Mouse (Mus musculus) stomach, embryonic 16.5 days (tissue): ENCODE results near the gene B3gntl1. TPM values are rescaled to one million over a fixed set of nuclear protein-coding genes. Genes with fewer than 3 reads are reported as not detected.
"Not testable (repeated sequence)": the region's sequence is repeated elsewhere in the genome, so short reads cannot be mapped to it uniquely, and the experiment has no call there.

Experiments used
- ATAC-seq: fragments of 200-750 bp; cut with Nextera tagmentation; 2 replicates; pipeline ENCODE4 v1.8.0; 2017; ENCODE audit warnings: moderate number of reproducible peaks, moderate TSS enrichment; ENCODE audit not compliant: insufficient read depth, low FRiP score
- H3K27ac ChIP-seq: fragments of 300-500 bp; sonication (generic); 2 replicates; pipeline ENCODE4 v1.5.1; 2014; ENCODE audit warnings: low read length
- H3K27me3 ChIP-seq: fragments of 300-500 bp; sonication (generic); 2 replicates; pipeline ENCODE4 v1.6.1; 2014; ENCODE audit warnings: low read length, control low read depth, mixed read lengths; ENCODE audit not compliant: control insufficient read depth, insufficient read depth
- H3K36me3 ChIP-seq: fragments of 300-500 bp; sonication (generic); 2 replicates; pipeline ENCODE4 v1.6.1; 2014; ENCODE audit warnings: low read length; ENCODE audit not compliant: control insufficient read depth, insufficient read depth
- H3K4me1 ChIP-seq: fragments of 300-500 bp; sonication (generic); 2 replicates; pipeline ENCODE4 v1.6.1; 2014; ENCODE audit warnings: low read length, control low read depth, mixed read lengths; ENCODE audit not compliant: control insufficient read depth, insufficient read depth
- H3K4me2 ChIP-seq: fragments of 300-500 bp; sonication (generic); 2 replicates; pipeline ENCODE4 v1.6.1; 2014; ENCODE audit warnings: low read depth, low read length, mixed read lengths
- H3K4me3 ChIP-seq: fragments of 300-500 bp; sonication (generic); replicated peaks from 2 replicates; pipeline ENCODE4 v1.5.1; 2014; ENCODE audit warnings: mild to moderate bottlenecking, low read length
- H3K9ac ChIP-seq: fragments of 300-500 bp; sonication (generic); 2 replicates; pipeline ENCODE4 v1.6.1; 2014; ENCODE audit warnings: low read length
- H3K9me3 ChIP-seq: fragments of 300-500 bp; sonication (generic); replicated peaks from 2 replicates; pipeline ENCODE4 v1.6.1; 2016; ENCODE audit warnings: low read length, control low read depth; ENCODE audit not compliant: control insufficient read depth
- WGBS: fragments of 180-500 bp; shearing (Covaris S2); extraction: QIAGEN DNeasy Blood & Tissue Kit; methylation state at CpG from one replicate; pipeline ENCODE4 v1.1.7; 2014; 5-methylcytosine and 5-hydroxymethylcytosine counted together
- polyA plus RNA-seq: library from polyadenylated mRNA; unstranded; fragments of >200 nt; fragmentation: Nextera tagmentation; extraction: Ambion mirVana; gene quantifications from 2 replicates; pipeline ENCODE4 v1.2.1, GENCODE M21; 2015

Gene B3gntl1
- polyA plus RNA-seq, 1 experiment from 2014 or later, result 9.1 TPM

GRCm38 (mm10) chr11:121672312-121672989, 502 bp downstream of the B3gntl1 start:
- WGBS, result 1% methylated on average over 22 of the region's 22 CpGs
- Histone ChIP-seq H3K36me3 (no peaks in the 10 kb centered on the region), H3K27me3 (no peaks in the 10 kb centered on the region), H3K4me2 (peak overlapping the region; percentile 62), H3K4me3 (peak overlapping the region; percentile 68), H3K9me3 (0 out of 2 replicates have a peak, but pooled peaks cover 3% of the 10 kb centered on the region), H3K4me1 (peaks cover 4% of the 10 kb centered on the region; the same call in 1 of the 2 replicates), H3K27ac (peak overlapping the region; percentile 97), H3K9ac (peak overlapping the region; percentile 87)
- ATAC-seq, result peak; percentile 35

- H3K4me2 ChIP-seq, result no peak overlapping the region
- H3K9me3 ChIP-seq, result 0 out of 2 replicates have a peak, but pooled peaks cover 2% of the 10 kb centered on the region
- WGBS, result 91% methylated on average over 5 of the region's 5 CpGs
Observed at GRCm38 (mm10) chr11:121670926-121671325, 2.0 kb downstream of the B3gntl1 start.

GRCm38 (mm10) chr11:121668776-121669175, 4.2 kb downstream of the B3gntl1 start:
- Histone ChIP-seq H3K9me3 (no peaks in the 10 kb centered on the region), H3K4me1 (peaks cover 4% of the 10 kb centered on the region; the same call in 1 of the 2 replicates), H3K4me3 (no peak overlapping the region), H3K27me3 (no peaks in the 10 kb centered on the region), H3K9ac (no peak overlapping the region), H3K36me3 (no peaks in the 10 kb centered on the region), H3K27ac (no peak overlapping the region), H3K4me2 (no peak overlapping the region)
- 91% methylated on average over 5 of the region's 5 CpGs for whole genome bisulfite sequencing
- ATAC-seq, result no peak

More at GRCm38 (mm10) chr11:121670926-121671325, 2.0 kb downstream of the B3gntl1 start:
- Histone ChIP-seq H3K4me3 (no peak overlapping the region), H3K9ac (no peak overlapping the region), H3K27ac (no peak overlapping the region), H3K27me3 (no peaks in the 10 kb centered on the region), H3K36me3 (no peaks in the 10 kb centered on the region), H3K4me1 (peaks cover 4% of the 10 kb centered on the region; the same call in 1 of the 2 replicates)
- no peak for ATAC-seq

DNA sequence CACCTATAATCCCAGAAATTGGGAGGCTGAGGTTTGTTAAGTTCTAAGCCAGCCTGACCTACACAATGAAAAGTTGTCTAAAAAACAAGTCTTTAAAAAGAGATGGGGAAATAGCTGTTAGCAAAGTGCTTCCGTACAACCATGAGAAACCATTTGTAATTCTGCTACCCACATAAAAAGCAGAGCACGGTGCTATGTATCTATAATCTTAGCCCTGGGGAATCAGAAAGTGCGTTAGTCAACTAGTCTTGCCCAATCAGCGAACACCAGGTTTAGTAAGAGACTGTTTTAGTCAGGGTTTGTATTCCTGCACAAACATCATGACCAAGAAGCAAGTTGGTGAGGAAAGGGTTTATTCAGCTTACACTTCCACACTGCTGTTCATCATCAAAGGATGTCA, 5.4 kb downstream of the B3gntl1 start:
- ATAC-seq, result no peak
- Histone ChIP-seq H3K9me3 (no peaks in the 10 kb centered on the region), H3K36me3 (no peaks in the 10 kb centered on the region), H3K9ac (no peak overlapping the region), H3K27me3 (no peaks in the 10 kb centered on the region), H3K27ac (no peak overlapping the region), H3K4me3 (no peak overlapping the region), H3K4me2 (no peak overlapping the region), H3K4me1 (no peaks in the 10 kb centered on the region; the same call in 1 of the 2 replicates)
- WGBS, result 92% methylated on average over 4 of the region's 4 CpGs

DNA sequence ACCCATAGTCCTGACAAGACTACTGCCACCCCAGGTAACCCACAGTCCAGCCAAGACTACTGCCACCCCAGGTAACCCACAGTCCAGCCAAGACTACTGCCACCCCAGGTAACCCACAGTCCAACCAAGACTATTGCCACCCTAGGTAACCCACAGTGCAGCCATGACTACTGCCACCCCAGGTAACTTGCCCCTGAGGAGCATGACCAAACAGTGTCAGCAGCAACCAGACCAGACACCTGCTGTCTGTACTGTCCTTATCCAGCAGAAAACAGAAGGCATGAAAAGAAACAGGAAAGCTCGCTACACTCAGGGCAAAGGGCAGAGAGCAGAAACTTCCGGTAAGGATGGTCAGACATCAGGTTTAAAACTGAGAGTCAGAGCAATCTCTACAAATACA, 11.8 kb downstream of the B3gntl1 start:
- Histone ChIP-seq H3K4me2 (no peak overlapping the region), H3K9ac (no peak overlapping the region), H3K4me3 (no peak overlapping the region), H3K27me3 (no peaks in the 10 kb centered on the region), H3K27ac (no peak overlapping the region), H3K4me1 (no peaks in the 10 kb centered on the region), H3K36me3 (0 out of 2 replicates have a peak, but pooled peaks cover 2% of the 10 kb centered on the region), H3K9me3 (no peaks in the 10 kb centered on the region)
- ATAC-seq, result no peak
- WGBS, result 68% methylated on average over 2 of the region's 2 CpGs

DNA sequence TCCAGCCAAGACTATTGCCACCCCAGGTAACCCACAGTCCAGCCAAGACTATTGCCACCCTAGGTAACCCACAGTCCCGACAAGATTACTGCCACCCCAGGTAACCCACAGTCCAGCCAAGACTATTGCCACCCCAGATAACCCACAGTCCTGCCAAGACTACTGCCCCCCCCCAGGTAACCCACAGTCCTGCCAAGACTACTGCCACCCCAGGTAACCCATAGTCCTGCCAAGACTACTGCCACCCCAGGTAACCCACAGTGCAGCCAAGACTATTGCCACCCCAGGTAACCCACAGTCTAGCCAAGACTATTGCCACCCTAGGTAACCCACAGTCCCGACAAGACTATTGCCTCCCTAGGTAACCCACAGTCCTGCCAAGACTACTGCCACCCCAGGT, 12.3 kb downstream of the B3gntl1 start:
- not testable (repeated sequence) for H3K4me1 ChIP-seq, H3K4me2 ChIP-seq, ATAC-seq, H3K9ac ChIP-seq, H3K36me3 ChIP-seq, H3K27ac ChIP-seq, H3K9me3 ChIP-seq, H3K27me3 ChIP-seq, H3K4me3 ChIP-seq
- WGBS, result 86% methylated on average over 2 of the region's 2 CpGs

DNA sequence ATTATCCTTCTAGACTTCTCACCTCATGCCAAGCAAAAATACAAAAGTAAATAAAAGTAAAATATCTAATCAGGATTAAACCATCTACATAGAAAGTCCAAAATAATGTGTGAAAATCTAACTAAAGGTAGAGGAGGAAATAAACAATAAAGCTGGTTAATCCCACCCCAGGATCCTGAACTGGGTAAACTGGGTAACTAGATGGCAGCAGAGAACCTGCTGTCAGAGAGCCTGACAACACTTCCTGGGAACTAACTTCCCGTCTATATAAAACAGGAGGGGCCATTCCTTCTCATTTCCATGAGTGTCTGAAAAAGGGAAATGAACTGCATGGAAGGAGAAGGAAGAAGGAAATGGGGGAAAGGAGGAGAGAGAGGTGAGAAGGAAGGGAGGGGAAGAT, 14.8 kb downstream of the B3gntl1 start:
- 38% methylated on average over 1 of the region's 1 CpGs for WGBS
- no peaks in the 10 kb centered on the region for H3K9me3 ChIP-seq
- no peak for ATAC-seq
- H3K4me3 ChIP-seq, result no peak overlapping the region
- H3K4me1 ChIP-seq, result no peaks in the 10 kb centered on the region
- 0 out of 2 replicates have a peak, but pooled peaks cover 2% of the 10 kb centered on the region for H3K36me3 ChIP-seq
- H3K27me3 ChIP-seq, result no peaks in the 10 kb centered on the region
- H3K4me2 ChIP-seq, result no peak overlapping the region
- H3K9ac ChIP-seq, result no peak overlapping the region
- no peak overlapping the region for H3K27ac ChIP-seq

- Histone ChIP-seq H3K9ac (no peak overlapping the region), H3K4me2 (no peak overlapping the region), H3K4me3 (no peak overlapping the region), H3K9me3 (no peaks in the 10 kb centered on the region), H3K27me3 (no peaks in the 10 kb centered on the region), H3K36me3 (0 out of 2 replicates have a peak, but pooled peaks cover 2% of the 10 kb centered on the region), H3K27ac (no peak overlapping the region), H3K4me1 (no peaks in the 10 kb centered on the region)
- no peak for ATAC-seq
- 80% methylated on average over 6 of the region's 6 CpGs for WGBS
Observed at GRCm38 (mm10) chr11:121655807-121656511, 17.0 kb downstream of the B3gntl1 start.

GRCm38 (mm10) chr11:121655166-121655806, 17.7 kb downstream of the B3gntl1 start:
- 69% methylated on average over 6 of the region's 6 CpGs for WGBS
- Histone ChIP-seq H3K9ac (no peak overlapping the region), H3K4me1 (no peaks in the 10 kb centered on the region), H3K4me2 (no peak overlapping the region), H3K4me3 (no peak overlapping the region), H3K27me3 (no peaks in the 10 kb centered on the region), H3K27ac (no peak overlapping the region), H3K9me3 (no peaks in the 10 kb centered on the region), H3K36me3 (0 out of 2 replicates have a peak, but pooled peaks cover 2% of the 10 kb centered on the region)
- no peak for ATAC-seq
